Mouse (Mus musculus) CH12F3 (cell line): ENCODE results near the gene Igf1r.
"Not testable (repeated sequence)": the region's sequence is repeated elsewhere in the genome, so short reads cannot be mapped to it uniquely, and the experiment has no call there.

Experiments
- in situ Hi-C: fragments of 300-500 bp; cut with MboI; formaldehyde crosslinking; loops from 2 replicates; pipeline ENCODE4 v1.14.3; 2020; ENCODE audit warnings: low sequenced_read_pairs

Gene Igf1r

GRCm38 (mm10) chr7:68262612-68263200 is 310.1 kb downstream of the Igf1r start:
- in situ Hi-C loops = no loop called here

DNA sequence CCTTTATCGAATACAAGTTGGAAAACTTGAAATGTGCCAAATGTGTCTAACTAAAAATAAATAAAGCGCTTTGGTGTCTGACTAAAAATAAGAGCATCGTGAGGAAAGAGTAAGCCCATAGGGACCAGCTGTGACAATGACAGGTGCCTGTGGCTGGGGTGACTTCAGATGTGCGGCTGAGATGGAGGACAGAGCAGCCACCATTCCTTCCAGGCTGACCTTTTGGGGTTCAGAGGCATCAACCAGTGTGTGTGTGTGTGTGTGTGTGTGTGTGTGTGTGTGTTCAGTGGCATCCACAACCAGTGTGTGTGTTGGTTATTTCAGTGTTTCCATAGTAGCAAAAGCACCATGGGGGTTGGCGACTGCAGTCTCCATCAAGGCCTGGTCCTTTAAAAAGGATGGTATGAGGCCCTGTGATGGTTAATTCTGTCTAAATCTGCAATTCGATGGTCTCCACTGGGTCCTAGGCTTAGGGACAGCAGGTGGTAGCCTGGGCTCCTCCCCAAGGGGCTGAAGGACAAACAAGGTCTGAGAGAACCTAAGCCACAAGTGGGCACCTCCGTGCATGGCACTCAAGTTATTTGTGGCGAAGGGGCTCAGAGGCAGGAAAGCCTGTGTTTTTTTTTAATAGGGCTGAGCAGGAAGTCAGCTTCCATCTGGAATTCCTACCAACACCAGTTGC is 310.9 kb downstream of the Igf1r start:
- in situ Hi-C loops = no loop called here

- in situ Hi-C loops = no loop called here
These were observed 311.4 kb downstream of the Igf1r start, which contains the start of gene Pgpep1l for GRCm38 (mm10) chr7:68264028-68264453. Gene Pgpep1l (minus strand): TSS chr7:68264233.

- in situ Hi-C loops = no loop called here
These were observed 311.9 kb downstream of the Igf1r start for GRCm38 (mm10) chr7:68264531-68264930.

DNA sequence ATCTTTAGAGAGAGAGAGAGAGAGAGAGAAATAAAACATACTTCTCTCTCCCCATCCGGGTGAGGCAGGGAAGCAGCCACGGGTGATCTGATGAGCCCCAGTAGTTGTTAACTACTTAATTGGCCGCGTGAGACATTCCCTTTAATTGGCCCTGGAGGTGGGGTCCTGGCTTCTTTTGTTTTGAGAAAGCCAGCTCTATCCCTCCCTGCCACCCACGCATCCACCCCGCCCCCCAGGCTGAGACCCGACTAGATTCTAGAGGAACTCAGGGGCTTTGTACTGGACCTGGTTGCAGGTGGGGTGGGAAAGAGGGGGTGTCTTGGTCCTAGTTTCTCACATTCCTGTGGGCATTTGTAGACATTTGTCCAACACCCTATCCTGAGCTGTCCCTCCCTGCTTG is 312.8 kb downstream of the Igf1r start:
- in situ Hi-C loops = no loop called here

DNA sequence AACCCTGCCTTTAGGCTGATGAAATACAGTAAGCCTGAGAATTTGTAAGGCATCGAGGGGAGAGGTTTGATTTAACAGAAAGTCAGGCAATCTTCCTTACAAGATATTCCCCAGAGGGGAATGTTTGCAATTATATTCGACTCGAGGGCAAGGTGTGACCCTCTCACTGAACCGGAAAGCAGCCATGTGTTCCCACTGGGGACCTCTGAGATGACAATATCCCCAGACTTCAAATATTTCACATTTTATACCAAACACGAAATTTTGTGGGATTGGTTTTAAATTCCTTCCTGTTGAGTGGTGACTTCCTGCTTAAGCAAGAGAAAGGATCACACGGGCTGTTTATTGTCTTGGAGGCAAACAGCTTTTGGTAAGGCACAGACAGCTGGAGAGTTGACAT is 314.1 kb downstream of the Igf1r start:
- in situ Hi-C loops = no loop called here

GRCm38 (mm10) chr7:68270551-68270950 is 317.9 kb downstream of the Igf1r start:
- in situ Hi-C loops = no loop called here

DNA sequence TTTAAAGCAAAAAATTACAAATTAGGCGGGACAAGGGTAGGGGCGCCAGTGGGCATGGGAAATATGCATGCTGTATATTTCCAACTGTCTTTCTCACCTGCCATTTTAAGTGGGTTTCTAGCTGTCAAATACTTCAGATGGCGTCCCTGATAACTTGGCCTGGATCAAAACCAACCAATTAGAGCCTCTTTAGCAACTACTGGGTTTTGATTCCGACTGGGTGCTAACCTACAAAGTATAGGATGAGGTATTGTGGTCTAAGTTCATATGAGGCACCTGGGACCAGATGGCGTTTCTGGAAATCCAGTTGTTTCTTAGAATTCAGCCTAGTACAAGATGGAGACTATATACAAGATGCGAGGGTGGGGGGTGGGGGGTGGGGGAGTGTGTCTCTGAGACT is 319.2 kb downstream of the Igf1r start:
- in situ Hi-C loops = no loop called here

- in situ Hi-C loops = no loop called here
These were observed 320.0 kb downstream of the Igf1r start for GRCm38 (mm10) chr7:68272607-68273006.

DNA sequence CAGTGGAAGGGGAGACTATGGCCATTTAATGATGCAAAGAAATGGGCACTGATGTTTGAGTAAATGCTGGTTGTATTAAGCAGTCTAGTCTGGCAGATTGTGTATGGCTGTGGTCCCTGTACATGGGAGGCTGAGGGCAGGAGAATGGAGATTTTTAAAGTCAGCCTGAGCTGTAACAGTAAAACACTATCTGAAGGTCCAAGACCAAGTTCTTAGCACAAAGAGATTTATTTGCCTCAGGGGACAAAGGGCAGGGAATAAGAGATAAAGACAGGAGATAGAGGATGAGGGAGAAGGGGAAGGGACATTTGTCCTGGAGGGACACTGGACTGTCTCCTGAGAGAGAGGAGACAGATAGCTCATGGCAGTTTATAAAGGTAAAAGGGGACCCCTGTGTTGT is 320.9 kb downstream of the Igf1r start, which contains the start of gene Fam169b:
Fam169b (plus strand) TSS at position 325 of the 400 bp plus-strand sequence.
- in situ Hi-C loops = no loop called here

- in situ Hi-C loops = no loop called here
These were observed 321.6 kb downstream of the Igf1r start for GRCm38 (mm10) chr7:68274218-68274617.

GRCm38 (mm10) chr7:68274951-68275350 is 322.3 kb downstream of the Igf1r start:
- in situ Hi-C loops = no loop called here

GRCm38 (mm10) chr7:68275445-68275837 is 322.8 kb downstream of the Igf1r start:
- in situ Hi-C loops = not testable (repeated sequence)

- in situ Hi-C loops = no loop called here
These were observed 323.5 kb downstream of the Igf1r start for GRCm38 (mm10) chr7:68275838-68276731.

DNA sequence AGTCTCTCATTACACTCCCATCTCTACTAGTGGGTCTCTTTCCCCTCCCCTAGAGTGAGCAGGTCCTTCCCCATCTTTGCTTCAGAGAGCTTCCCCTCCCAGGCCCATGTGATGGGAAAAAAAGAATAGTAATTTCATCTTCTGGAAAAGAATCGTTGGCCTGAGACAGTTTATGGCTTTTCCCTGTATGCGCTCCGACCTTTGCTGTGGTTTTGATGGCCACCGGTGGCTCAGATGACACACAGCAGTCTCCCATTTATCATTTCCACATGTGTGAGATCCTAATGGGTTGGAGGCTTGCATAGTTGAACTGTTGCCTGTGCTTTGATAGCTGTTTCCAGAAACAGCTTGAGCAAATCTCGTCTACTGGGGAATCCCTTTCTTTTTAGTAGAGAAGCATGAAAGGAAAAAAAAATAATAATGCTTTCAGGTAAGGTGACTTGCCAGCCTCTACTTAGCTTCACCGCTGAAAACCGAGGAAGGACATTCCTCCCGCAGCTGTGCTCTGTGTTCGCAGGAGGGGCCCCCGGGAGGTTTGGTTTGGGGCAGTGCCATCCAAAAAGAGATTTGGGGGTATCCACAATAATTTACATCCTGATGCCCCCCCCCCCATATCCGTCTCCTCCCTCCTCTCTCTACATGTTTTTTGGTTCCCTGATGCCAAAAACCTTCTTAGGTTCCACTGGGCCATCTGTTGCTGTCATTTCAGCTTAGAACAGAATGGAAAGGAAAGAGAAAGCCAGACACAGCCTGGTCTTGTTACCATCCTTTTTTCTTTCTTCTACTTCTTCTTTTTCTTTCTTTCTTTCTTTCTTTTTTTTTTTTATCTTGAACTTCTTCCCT is 324.6 kb downstream of the Igf1r start:
- in situ Hi-C loops = no loop called here

DNA sequence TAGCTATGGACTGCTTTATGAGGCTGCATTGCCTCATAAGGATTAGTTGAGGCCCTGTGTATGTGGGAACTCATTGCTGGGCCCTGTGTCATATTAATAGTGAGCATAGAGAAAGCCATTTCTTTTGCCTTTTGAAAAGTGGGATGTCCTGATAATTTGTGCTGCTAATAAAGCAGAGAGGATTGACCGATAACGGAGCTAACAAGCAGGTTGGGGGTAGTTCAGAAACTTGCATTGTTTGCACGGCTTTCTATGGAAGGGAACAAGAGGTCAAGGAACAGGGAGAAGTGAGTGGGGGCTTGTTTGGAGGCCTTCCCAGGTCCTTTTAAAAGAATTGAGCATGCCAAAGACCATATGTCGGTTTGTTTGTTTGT is 325.3 kb downstream of the Igf1r start:
- in situ Hi-C loops = no loop called here

GRCm38 (mm10) chr7:68278385-68278784 is 325.8 kb downstream of the Igf1r start:
- in situ Hi-C loops = no loop called here

- in situ Hi-C loops = no loop called here
These were observed 326.3 kb downstream of the Igf1r start for GRCm38 (mm10) chr7:68278908-68279307.

DNA sequence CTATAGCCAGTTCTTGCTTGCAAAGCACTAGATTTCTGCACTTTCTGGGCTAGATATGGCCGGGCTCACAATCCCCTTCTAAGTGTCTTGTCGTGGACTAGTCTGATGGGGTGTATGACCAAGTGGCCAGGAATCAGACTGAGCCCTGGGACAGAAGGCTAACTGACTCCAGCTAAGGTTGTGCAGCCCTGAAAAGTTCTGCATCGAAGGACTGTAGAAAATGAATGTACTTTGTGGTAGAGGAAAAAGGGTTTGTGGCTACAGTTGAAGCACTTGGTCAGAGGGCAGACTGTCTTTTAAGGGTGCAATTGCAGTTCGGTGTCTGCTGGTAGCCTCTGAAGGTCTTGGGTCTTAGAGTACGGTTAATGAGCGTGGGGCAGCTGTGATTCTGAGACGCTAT is 326.9 kb downstream of the Igf1r start:
- in situ Hi-C loops = no loop called here

DNA sequence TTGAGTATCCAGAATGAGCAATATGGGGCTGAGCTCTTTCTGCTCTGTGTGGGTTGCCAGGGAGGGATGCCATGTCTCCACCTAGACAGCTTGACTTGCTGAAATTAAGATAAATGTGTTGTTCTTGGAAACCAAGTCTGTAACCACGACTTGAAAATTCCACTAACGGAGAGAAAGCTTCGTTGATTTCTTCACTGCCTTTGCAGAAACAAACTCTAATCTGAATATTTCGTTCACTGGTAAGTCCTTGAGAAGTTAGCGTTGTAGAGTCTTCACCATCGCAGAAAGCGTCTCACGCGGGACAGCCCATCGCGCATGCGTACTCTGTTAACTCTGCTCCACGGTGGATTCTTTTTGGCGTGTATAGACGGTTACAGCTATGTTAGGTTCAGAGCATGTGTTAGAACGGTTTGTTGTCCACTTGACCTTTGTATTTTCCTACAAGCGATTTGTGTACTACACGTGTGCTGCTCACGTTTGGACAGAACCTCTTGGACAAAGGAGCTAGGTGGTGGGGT is 327.8 kb downstream of the Igf1r start:
- in situ Hi-C loops = no loop called here

- in situ Hi-C loops = no loop called here
These were observed 328.7 kb downstream of the Igf1r start for GRCm38 (mm10) chr7:68281341-68281740.
